Mouse (Mus musculus) cortical plate, adult 2 months (tissue): ENCODE measurements around the gene Ptprh. TPM values are rescaled to one million over a fixed set of nuclear protein-coding genes. Genes with fewer than 3 reads are reported as not detected.
"Not testable (repeated sequence)": the region's sequence is repeated elsewhere in the genome, so short reads cannot be mapped to it uniquely, and the experiment has no call there.

Experiments used
- H3K27ac ChIP-seq: fragments of 200-500 bp; 2 replicates; pipeline ENCODE4 v1.5.1; 2012; ENCODE audit warnings: low read length, control low read depth, inconsistent platforms; ENCODE audit not compliant: insufficient read depth
- H3K4me1 ChIP-seq: fragments of 200-500 bp; 2 replicates; pipeline ENCODE4 v1.6.1; 2011; ENCODE audit warnings: low read length; ENCODE audit not compliant: control insufficient read depth, insufficient read depth
- H3K4me3 ChIP-seq: fragments of 200-500 bp; 2 replicates; pipeline ENCODE4 v1.5.1; 2011; ENCODE audit warnings: mild to moderate bottlenecking, low read length, control low read depth; ENCODE audit not compliant: insufficient read depth
- CTCF ChIP-seq: fragments of 200-500 bp; IDR thresholded peaks from 2 replicates; pipeline ENCODE4 v1.5.1; 2011; ENCODE audit warnings: mild to moderate bottlenecking, control low read depth, low read length; ENCODE audit not compliant: insufficient read depth; ENCODE audit errors: extremely low read depth
- POLR2A ChIP-seq: fragments of 200-500 bp; IDR thresholded peaks from 2 replicates; pipeline ENCODE4 v1.6.1; 2011; ENCODE audit warnings: mild to moderate bottlenecking, low read length, control low read depth; ENCODE audit not compliant: insufficient read depth; ENCODE audit errors: extremely low read depth
- polyA plus RNA-seq: library from polyadenylated mRNA; depleted of rRNA; stranded (reverse); fragments of >200 nt; gene quantifications from 2 replicates; pipeline ENCODE4 v1.2.3, GENCODE M21; 2012

Gene Ptprh
- polyA plus RNA-seq, 1 experiment = 1.0 TPM

DNA sequence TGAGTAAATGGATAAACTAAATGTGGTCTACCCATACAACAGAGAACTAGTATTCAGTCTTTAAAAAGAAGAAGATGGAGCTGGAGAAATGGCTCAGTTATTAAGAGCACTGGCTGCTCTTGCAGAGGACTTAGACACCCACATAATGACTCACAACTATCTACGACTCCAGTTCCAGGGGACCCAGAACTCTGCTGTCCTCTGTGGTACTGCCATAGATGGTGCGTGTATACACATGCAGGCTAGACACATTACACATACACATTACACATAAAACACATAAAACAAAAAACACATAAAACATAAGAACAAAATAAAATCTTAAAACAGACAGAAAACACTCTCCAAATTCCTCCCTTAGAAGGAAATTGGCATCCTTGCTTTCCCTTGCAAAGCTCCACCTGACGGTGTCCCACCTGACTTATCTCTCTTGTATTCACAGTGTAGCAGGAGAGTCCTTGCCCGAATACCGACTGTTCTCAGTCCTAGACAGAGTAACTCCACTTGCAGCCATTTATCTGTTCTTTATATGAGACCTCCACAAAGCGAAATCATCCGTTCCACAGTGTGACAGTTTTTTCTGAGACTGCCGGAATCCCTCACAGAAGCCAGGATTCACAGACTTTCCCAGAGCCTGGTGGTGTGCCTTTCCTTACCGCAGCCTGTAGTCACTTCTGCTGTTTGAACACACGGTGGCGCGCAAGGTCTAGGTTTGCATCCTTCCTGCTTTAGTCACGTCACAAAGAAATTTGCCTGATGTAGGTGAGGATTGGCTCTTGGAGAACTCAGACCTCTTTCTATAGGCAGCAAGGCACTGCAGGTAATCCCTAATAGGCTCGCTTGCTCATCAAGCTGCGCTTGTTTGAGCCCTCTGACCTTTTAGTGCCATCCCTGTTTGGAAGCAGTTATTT, 47.3 kb downstream of the Ptprh start:
- H3K4me1 ChIP-seq = no peaks in the 10 kb centered on the region
- H3K27ac ChIP-seq = no peak overlapping the region
- H3K4me3 ChIP-seq = no peak overlapping the region; the same call in 1 of the 2 replicates
- TF ChIP-seq POLR2A (no peak), CTCF (peak; percentile 99)

DNA sequence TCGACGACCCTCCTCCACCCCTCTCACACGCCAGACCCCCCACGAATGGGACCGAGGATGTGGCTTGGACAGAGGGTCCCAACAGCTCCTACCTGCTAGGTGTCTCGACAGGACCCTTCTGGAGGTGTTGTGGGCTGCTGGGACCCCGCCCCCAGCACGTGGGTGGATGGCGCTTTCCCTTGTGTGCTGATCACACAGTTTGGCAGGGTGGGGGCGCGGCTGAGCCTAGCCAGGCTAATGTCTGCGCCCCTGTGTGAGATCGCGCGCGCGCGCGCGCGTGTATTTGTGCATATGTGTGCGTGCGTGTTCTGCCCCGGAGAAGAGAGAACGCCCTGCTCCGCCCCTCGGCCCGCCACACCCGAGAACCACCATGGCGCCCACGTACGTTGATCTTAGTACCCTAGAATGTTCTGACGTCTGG, 56.6 kb downstream of the Ptprh start, which contains the start of gene Syt5:
TSS of gene Syt5 (minus strand) at position 321 of the 421 bp plus-strand sequence.
- TF ChIP-seq POLR2A (peak; percentile 41; the same call in 1 of the 2 replicates), CTCF (no peak)
- Histone ChIP-seq H3K4me1 (peaks cover 3% of the 10 kb centered on the region), H3K4me3 (peak within 1 kb of the TSS; percentile 62), H3K27ac (peak within 1 kb of the TSS; percentile 93)

DNA sequence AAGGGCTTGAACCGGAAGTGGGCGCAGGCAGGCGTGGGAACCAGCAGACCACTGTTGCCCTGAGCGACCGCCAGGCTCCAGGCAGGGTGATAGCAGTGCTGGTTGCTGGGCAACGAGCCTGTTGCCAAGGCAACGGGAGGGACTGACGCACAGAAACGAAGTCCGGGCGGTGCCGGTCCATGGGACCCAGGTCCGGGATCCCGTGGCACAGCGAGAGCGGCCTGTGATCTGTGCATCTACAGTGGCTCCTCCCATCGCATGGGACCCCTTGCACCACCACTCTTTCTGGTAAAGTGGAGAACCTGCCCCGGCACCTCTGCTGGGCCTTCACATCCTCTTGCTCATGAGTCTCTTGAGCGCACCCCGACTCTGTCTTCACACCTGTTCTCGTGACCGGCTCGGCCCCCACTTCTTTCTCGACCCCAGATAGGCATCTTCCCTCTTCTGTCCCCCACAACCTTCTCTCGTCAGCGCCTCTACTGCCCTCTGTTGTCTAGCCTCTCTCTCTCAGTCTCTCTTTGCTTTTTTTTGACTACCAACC, 57.2 kb downstream of the Ptprh start:
- Histone ChIP-seq H3K4me1 (peaks cover 3% of the 10 kb centered on the region), H3K4me3 (peak overlapping the region; percentile 62), H3K27ac (peak overlapping the region; percentile 93)
- TF ChIP-seq CTCF (no peak), POLR2A (peak; percentile 70; the same call in 1 of the 2 replicates)

DNA sequence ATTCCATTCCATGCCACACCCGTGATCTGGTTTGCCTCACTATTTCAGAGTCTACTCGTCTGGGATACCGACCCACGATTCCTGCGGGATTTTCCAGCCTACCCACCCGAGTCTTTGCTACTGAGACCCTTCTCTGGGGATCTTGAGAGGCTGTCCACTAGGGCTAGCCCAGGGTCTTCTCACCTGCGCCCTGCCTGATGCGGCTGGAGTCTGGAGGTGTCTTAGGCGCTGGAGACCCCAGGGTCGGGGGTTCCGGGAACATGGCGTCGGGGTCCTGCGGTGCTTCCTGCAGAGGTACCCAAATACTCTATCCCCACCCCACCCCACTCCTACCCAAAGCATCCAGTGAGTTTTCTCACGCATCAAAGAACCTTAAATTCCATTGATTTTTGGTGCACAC, 57.8 kb downstream of the Ptprh start:
- Histone ChIP-seq H3K27ac (peak overlapping the region; percentile 86), H3K4me1 (peaks cover 3% of the 10 kb centered on the region), H3K4me3 (peak overlapping the region; percentile 62)
- no peak for TF ChIP-seq CTCF
- TF ChIP-seq POLR2A = no peak

DNA sequence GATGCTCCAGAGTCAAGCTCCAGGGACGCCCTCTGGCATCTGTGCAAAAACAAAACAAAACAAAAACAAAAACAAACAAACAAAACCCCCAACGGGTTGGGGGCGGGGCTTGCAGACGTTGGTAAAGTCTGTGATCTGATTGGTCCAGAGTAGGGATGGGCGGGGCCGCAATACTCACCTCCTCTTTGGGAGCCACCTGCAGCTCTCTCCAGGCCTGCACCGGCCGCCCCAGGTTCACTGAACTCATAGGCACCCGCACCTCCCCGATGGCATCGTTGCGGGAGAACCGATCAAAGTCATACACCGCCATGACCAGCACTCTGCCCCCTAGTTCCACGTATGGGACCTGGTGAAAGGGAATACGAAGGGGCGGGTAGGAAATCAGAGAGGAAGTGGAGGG, 61.8 kb downstream of the Ptprh start:
- Histone ChIP-seq H3K4me3 (no peak overlapping the region), H3K4me1 (peaks cover 3% of the 10 kb centered on the region), H3K27ac (no peak overlapping the region)
- no peak for TF ChIP-seq POLR2A
- TF ChIP-seq CTCF = no peak

DNA sequence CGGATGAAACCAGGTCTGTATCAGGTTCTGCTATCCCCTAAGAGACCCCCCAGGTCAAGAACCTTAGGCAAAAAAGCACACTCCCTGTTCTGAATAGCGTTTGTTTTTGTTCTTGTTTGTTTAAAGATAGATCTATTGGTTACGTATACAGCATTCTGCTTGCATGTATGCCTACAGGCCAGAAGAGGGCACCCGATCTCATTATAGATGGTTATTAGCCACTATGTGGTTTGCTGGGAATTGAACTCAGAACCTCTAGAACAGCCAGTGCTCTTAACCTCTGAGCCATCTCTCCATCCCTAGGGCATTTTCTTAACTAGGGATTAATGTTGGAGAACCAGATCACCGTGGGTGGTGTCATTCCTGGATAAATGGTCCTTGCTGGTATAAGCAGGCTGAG, 62.5 kb downstream of the Ptprh start:
- TF ChIP-seq CTCF (no peak), POLR2A (no peak)
- no peak overlapping the region for H3K4me3 ChIP-seq
- no peak overlapping the region for H3K27ac ChIP-seq
- H3K4me1 ChIP-seq = peaks cover 3% of the 10 kb centered on the region

DNA sequence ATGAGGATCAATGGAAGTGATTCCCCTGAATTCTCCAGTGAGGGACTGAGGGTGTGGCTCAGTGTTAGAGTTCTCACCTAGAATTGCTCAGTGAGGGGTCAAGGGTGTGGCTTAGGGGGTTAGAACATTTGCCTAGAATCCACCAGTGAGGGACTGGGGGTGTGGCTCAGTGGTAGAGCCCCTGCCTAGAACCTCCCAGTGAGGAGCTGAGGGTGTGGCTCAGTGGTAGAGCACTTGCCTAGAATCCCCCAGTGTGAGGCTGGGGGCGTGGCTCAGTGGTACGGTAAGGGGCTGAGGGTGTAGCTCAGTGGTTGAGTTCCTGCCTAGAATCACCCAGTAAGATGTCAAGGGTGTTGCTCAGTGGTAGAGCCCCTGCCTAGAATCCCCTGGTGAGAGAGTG, 64.8 kb downstream of the Ptprh start:
- Histone ChIP-seq H3K27ac (no peak overlapping the region), H3K4me3 (no peak overlapping the region), H3K4me1 (no peaks in the 10 kb centered on the region)
- TF ChIP-seq POLR2A = no peak
- no peak for TF ChIP-seq CTCF

DNA sequence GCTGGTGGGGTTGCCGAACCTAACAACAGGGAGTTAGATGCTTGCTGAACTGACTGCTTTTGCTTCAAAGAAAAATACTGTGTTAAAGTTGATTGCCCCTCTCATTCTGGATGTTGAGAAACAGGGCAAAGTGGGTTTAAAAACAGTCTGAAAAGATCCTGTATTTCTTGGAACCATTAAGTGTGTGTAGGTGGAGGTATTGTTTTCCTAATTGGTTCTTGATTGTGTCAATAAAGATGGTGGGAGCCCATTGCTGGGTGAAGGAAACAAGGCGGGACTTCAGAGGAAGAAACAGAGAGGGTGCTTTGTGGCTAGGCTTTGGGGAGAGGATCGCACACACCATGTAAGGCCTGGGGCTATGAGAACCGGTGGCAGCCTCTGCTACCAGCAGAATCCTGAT, 66.7 kb downstream of the Ptprh start:
- no peak overlapping the region for H3K27ac ChIP-seq
- H3K4me1 ChIP-seq = no peaks in the 10 kb centered on the region
- TF ChIP-seq POLR2A = no peak
- TF ChIP-seq CTCF = no peak
- H3K4me3 ChIP-seq = no peak overlapping the region

DNA sequence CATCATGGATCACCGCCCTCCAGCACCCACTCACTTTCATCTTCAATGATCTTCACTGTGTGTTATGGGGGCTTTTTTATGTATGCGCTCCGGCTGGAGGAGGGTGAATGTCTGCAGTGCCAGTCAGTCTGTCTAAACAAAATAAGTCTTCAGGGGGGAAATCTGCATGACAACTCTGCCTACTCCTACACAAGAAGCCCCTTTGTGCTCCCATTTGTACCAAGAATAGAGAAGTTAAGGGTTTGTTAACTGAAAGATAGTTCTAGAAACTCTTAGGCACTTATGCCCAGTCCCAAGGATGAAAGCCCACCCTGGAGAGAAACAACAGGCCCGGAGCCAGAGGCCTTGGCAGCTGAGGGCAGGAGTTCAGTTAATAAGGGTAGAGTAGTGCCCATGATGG, 67.5 kb downstream of the Ptprh start:
- TF ChIP-seq POLR2A = no peak
- no peak for TF ChIP-seq CTCF

DNA sequence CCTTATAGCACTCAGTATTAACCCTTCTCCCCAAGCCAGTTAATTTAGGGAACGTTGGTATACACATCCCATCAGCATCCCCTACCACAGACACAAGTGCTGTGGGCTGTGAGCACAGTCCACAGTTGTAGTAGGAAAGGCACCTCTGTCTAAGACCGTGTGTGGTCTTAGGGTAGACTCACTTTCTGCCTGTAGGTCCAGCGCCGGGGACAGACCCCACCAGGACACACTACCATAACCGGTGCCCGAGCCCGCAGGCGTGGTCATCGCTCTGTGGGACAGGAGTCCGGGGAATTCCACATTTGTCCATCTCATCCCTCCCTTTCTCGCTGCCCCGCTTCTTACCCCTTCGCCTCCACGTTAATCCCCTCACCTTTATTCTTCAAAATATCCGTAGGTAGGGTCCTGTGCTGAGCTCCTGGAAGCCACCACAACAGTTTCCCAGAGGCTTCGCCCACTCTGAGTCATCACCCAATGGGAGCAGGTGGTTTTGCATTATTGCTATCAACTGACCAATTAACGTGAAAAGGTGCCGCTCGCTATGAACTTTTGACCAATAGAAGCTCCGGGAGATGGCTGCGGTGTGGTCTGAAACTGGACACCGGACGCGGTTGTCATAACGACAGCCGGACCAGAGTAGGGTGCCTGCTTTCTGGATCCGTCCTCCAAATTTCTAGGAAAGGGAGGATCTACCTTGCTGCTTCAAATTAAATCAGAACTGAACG, 71.7 kb downstream of the Ptprh start, which contains the start of gene Dnaaf3:
TSS of gene Dnaaf3 (minus strand) at position 449 of the 725 bp plus-strand sequence.
- no peak within 1 kb of the TSS for H3K4me3 ChIP-seq
- no peaks in the 10 kb centered on the region for H3K4me1 ChIP-seq
- TF ChIP-seq POLR2A (no peak), CTCF (no peak)
- no peak within 1 kb of the TSS for H3K27ac ChIP-seq

More for the DNA sequence above, 67.5 kb downstream of the Ptprh start:
- H3K4me3 ChIP-seq = no peak overlapping the region
- no peaks in the 10 kb centered on the region for H3K4me1 ChIP-seq
- no peak overlapping the region for H3K27ac ChIP-seq

DNA sequence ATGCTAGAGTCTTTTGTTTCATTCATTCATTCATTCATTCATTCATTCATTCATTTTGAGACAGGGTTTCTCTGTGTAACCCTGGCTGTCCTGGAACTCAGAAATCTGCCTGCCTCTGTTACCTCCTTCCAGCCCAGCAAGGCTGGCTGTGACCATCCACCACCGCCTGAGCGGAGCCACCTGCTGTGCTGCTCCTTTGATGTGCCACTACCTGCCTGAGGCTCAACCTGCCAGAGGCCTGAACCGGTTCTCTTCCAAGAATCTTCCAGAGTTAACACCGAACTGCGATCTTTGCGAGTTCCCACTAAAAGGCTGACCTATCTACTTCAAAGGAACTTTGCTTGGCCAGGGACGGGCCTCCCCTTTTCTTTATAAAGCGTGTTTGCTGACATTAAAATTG, 73.7 kb downstream of the Ptprh start:
- not testable (repeated sequence) for H3K4me1 ChIP-seq, H3K4me3 ChIP-seq, H3K27ac ChIP-seq
